9 mouse cellular contexts compared by ENCODE assay signal in genomic region chr8:124585718-124586425, GRCm38 (mm10). TPM values are rescaled to one million over a fixed set of nuclear protein-coding genes. Genes with fewer than 3 reads are reported as not detected.
DNase-seq lines count a peak whose midpoint lies in the region; ATAC-seq lines count a peak whose summit lies in the region.
"Had no signal": no experiment of that assay in that cellular context is flagged by ENCODE, and none has a peak within 500 bp of the region (broad histone marks: within the 10 kb centered on the region; RNA-seq: fewer than 3 reads in every experiment).

No protein-coding gene starts in this region.

- no peaks in the 10 kb centered on the region for H3K27me3 ChIP-seq in kidney, embryonic 15.5 days
- H3K27me3 ChIP-seq in liver, embryonic 16.5 days (ENCODE audit: control insufficient read depth, insufficient read depth, low read depth, low read length) = no peaks in the 10 kb centered on the region

- no peak for DNase-seq in kidney, adult 8-10 months
- peak; percentile 29 for DNase-seq in adrenal gland, postnatal 25 days
- peak; percentile 64 to 67 for DNase-seq in cerebellum, postnatal 25 days
- DNase-seq in thymus, postnatal 0 days (ENCODE audit: low spot score) = peak; percentile 86
- no peak for DNase-seq in embryo, embryonic 10.5 days (ENCODE audit: low spot score)
- no peak for DNase-seq in urinary bladder, postnatal 14 days (ENCODE audit: low spot score)

- no peak overlapping the region for H3K4me2 ChIP-seq in kidney, embryonic 15.5 days
- no peak overlapping the region for H3K4me2 ChIP-seq in liver, embryonic 16.5 days (ENCODE audit: low read depth, low read length)

- no peaks in the 10 kb centered on the region for H3K4me1 ChIP-seq in kidney, embryonic 15.5 days
- H3K4me1 ChIP-seq in liver, embryonic 16.5 days (ENCODE audit: control insufficient read depth, low read depth, low read length) = peaks cover 4% of the 10 kb centered on the region

- no peak overlapping the region for H3K27ac ChIP-seq in kidney, embryonic 15.5 days
- H3K27ac ChIP-seq in liver, embryonic 16.5 days (ENCODE audit: low read length) = peak overlapping the region; percentile 33; the same call in 1 of the 2 replicates

- H3K9ac ChIP-seq in kidney, embryonic 15.5 days = no peak overlapping the region
- no peak overlapping the region for H3K9ac ChIP-seq in liver, embryonic 16.5 days (ENCODE audit: low read depth, low read length)

- H3K36me3 ChIP-seq in kidney, embryonic 15.5 days = no peaks in the 10 kb centered on the region
- no peaks in the 10 kb centered on the region for H3K36me3 ChIP-seq in liver, embryonic 16.5 days (ENCODE audit: control insufficient read depth, insufficient read depth)

- 0 out of 2 replicates have a peak, but pooled peaks have one; percentile 29 for ATAC-seq in kidney, embryonic 15.5 days (replicated peaks; ENCODE audit: low FRiP score)
- peak; percentile 70 for ATAC-seq in liver, embryonic 16.5 days (ENCODE audit: low read depth)

- 38% methylated on average over 3 of the region's 3 CpGs for WGBS in kidney, embryonic 15.5 days
- WGBS in liver, embryonic 16.5 days (ENCODE audit: insufficient replicate concordance) = 42% methylated on average over 3 of the region's 3 CpGs

- no peaks in the 10 kb centered on the region for H3K9me3 ChIP-seq in kidney, embryonic 15.5 days (replicated peaks)
- no peaks in the 10 kb centered on the region for H3K9me3 ChIP-seq in liver, embryonic 16.5 days (replicated peaks; ENCODE audit: control insufficient read depth, low read length)

- no peak overlapping the region for H3K4me3 ChIP-seq in kidney, embryonic 15.5 days (replicated peaks)
- no peak overlapping the region for H3K4me3 ChIP-seq in liver, embryonic 16.5 days (ENCODE audit: low read depth, low read length)
- H3K4me3 ChIP-seq: myocyte had no signal

RNA-seq across cellular contexts. Expression of gene Capn9, which starts 10.0 kb away (rescaled TPM):
- 0.08 and 0.31 TPM in 2 replicates for polyA plus RNA-seq in kidney, embryonic 15.5 days (2015; fragmentation: Nextera tagmentation; extraction: Ambion mirVana)
- 0.91 TPM in 1 of 2 replicates, not detected in the other for total RNA-seq in adrenal gland, postnatal 25 days (2021)
- 0.08 TPM in 1 of 2 replicates, not detected in the other for polyA plus RNA-seq in liver, embryonic 16.5 days (2015; fragmentation: Nextera tagmentation; extraction: Ambion mirVana)
- 0.14 and 0.37 TPM in 2 replicates for polyA plus RNA-seq in thymus, postnatal 0 days (2015; fragmentation: Nextera tagmentation; extraction: Ambion mirVana)

RNA-seq across cellular contexts. Expression of gene Agt, which starts 16.4 kb away (rescaled TPM):
- 1.9 and 3.2 TPM in 2 replicates for polyA plus RNA-seq in kidney, embryonic 15.5 days (2015; fragmentation: Nextera tagmentation; extraction: Ambion mirVana)
- 1.7 and 9.7 TPM in 2 replicates for total RNA-seq in adrenal gland, postnatal 25 days (2021)
- 258 and 290 TPM in 2 replicates for polyA plus RNA-seq in liver, embryonic 16.5 days (2015; fragmentation: Nextera tagmentation; extraction: Ambion mirVana)
- polyA plus RNA-seq in thymus, postnatal 0 days (2015; fragmentation: Nextera tagmentation; extraction: Ambion mirVana) = 2.1 and 2.7 TPM in 2 replicates

Comparison
In these comparisons a context has a peak if more than half of its experiments do, and no peak if none do; other contexts are left out.
1. DNase-seq: peak in adrenal gland, postnatal 25 days (single experiment), cerebellum, postnatal 25 days (2 of 2) and thymus, postnatal 0 days (single experiment); none in kidney, adult 8-10 months (0 of 2), embryo, embryonic 10.5 days (single experiment) and urinary bladder, postnatal 14 days (single experiment).
2. RNA of gene Agt, which starts 16.4 kb away (polyA plus RNA-seq): 258 to 290 TPM in liver, embryonic 16.5 days; 1.9 to 3.2 TPM in kidney, embryonic 15.5 days and 2.1 to 2.7 TPM in thymus, postnatal 0 days; every median in the first group is over 10 times any median in the second.